Mouse (Mus musculus) activated CD4-positive, CD25-positive, alpha-beta regulatory T cell, adult 4 months (primary cell): ENCODE data around the gene Chst8. TPM values are rescaled to one million over a fixed set of nuclear protein-coding genes. Genes with fewer than 3 reads are reported as not detected.

Experiments used
- ATAC-seq: one replicate; pipeline ENCODE4 v1.8.0; 2017
- polyA plus RNA-seq, 2 experiments: library from polyadenylated mRNA; unstranded; fragments of 100-300 nt; shearing (Covaris generic); gene quantifications; one replicate each; pipeline ENCODE4 v1.2.1; 2017

The Chst8 gene
- polyA plus RNA-seq, 2 experiments from 2014 or later: not detected

- ATAC-seq: no peak
Observed at GRCm38 (mm10) chr7:34703437-34703836, 109.1 kb downstream of the Chst8 start.

DNA sequence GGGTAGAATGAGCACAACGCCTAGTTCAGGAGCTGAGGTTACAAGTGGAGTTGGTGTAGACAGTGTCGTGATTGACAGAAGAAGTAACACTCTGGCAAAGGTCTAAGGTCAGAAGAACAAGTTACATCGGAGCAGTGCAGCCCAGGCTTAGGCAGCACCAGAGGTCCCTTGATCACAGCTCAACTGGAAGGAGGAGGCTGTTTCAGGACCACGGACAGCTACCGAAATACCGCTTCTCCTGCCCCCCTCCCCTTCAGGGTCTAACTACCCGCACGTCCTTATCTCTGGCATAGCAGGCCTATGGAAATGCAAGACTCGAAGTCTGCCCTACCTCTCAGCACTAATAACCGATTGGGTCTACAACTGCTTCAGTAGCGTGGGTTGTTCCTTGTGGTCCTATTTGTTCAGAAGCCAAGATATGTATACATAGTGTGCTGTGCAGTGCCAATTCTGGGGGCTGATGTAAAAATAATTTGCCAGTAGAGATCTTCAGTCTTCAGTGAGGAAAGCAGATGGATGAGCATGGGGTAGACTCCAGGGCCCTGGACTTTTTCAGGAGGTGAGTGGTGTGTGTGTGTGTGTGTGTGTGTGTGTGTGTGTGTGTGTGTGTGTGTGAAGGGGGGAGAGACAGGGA lies 109.7 kb downstream of the Chst8 start:
- no peak for ATAC-seq

DNA sequence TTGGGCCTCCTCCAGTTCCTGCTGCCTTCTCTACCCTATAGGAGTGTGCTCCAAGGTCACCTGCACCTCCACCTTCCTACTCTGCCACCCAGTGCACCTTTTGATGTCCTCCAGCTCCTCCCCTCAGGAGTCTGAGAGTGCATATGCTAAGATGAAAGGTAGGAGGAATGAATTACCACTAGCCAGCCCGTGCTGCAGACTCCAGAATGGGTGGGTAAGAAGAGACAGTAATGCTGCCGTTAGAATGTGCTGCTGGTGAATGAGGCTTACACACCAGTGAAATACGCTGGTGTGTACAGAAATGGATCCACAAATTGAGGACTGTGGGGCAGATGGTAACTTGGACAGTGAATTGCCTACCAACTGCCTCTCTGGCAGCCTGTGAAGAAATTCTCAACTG lies 112.6 kb downstream of the Chst8 start:
- ATAC-seq: no peak

- ATAC-seq: no peak
Observed at GRCm38 (mm10) chr7:34698221-34698620, 114.3 kb downstream of the Chst8 start.

GRCm38 (mm10) chr7:34696086-34696485 lies 116.4 kb downstream of the Chst8 start:
- ATAC-seq: no peak

GRCm38 (mm10) chr7:34694898-34695297 lies 117.6 kb downstream of the Chst8 start:
- ATAC-seq: no peak

DNA sequence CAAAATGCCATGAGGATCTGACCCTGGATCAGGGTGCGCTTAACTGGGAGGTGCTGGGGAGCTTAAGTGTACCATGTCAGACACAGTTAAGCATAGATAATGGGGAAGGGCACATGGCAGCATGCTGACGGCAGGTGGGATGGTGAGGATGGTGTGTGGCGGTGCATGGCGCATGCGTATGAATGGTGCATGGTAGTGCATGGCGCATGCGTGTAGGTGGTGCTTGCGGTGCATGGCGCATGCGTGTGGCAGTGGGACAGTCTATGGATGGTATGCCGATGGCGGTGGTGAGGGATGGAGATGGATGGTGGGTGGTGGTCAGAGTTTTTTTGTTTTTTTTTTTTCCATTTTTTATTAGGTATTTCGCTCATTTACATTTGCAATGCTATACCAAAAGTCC lies 118.6 kb downstream of the Chst8 start:
- no peak for ATAC-seq

DNA sequence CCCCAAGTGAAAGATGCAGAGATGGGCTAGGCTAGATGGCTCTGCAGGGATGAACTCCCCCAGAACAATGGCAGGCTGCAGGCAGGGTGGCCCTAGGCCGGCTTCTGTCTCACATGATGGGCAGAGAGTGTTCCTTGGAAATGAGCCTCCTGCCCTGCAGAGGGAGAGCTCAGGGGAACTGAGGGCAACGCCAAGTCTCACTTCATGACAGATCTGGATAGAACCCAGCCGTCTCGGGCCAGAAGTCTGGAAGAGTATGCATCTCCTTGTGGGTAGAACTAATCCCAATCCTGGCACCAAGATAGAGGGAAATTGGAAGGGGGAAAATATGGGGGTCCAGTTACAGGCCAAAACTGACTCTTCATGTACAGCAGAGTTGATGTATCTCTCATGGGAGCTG lies 119.4 kb downstream of the Chst8 start:
- ATAC-seq: no peak

- no peak for ATAC-seq
Observed at GRCm38 (mm10) chr7:34690111-34690510, 122.4 kb downstream of the Chst8 start.

- ATAC-seq: no peak
Observed at GRCm38 (mm10) chr7:34689028-34689427, 123.5 kb downstream of the Chst8 start.

GRCm38 (mm10) chr7:34685801-34686200 lies 126.7 kb downstream of the Chst8 start:
- ATAC-seq: no peak

- no peak for ATAC-seq
Observed at GRCm38 (mm10) chr7:34685176-34685575, 127.3 kb downstream of the Chst8 start.

DNA sequence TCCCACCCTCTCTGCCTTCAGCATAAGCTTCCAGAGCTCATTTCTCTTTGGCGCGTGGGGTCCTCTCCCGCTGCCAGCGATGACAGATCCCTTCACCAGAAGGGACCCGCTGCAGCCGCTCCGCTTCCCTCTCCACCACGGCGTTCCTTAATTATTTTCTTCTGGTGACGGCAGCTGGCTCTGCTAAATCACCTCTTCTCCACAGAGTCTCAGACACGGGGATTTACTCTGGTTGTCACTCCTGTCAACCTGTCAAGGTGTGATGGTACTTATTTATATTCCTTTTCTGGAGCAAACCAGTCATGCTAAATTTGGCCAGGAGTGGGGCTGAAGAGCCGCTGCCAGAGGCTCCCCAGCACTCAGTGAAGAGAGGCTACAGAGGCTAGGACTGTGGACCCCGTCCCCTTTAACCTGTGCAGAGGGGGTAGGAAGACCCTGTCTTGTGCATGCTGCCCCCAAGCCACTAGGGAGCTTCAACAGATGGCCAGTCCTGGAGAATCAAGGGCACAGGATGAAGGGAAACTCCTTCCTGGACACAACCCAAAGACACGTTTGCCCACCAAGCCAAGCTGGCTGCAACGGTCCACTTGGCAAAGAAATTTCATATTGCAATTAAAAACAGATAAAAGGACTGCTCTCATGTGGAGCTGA lies 131.6 kb downstream of the Chst8 start:
- ATAC-seq: no peak

DNA sequence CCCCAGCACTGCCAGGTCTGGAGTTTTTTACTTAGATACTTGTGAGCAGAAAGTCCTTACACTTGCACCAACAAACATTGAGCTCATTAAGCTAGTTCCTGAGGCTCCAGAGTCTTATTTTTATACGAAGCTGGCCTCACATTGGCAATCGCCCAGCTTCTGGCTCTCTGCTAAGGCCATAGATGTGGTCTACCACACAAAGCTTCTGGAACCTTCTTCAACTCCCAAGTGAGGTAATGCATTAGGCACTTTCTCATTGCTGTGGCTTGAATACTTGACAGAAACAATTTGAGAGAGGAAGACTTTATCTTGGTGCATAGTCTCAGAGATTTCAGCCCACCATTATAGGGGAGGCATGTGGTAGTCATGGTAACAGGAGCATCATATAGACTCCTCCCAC lies 132.6 kb downstream of the Chst8 start:
- no peak for ATAC-seq

- ATAC-seq: no peak
Observed at GRCm38 (mm10) chr7:34675831-34676514, 136.5 kb downstream of the Chst8 start.

DNA sequence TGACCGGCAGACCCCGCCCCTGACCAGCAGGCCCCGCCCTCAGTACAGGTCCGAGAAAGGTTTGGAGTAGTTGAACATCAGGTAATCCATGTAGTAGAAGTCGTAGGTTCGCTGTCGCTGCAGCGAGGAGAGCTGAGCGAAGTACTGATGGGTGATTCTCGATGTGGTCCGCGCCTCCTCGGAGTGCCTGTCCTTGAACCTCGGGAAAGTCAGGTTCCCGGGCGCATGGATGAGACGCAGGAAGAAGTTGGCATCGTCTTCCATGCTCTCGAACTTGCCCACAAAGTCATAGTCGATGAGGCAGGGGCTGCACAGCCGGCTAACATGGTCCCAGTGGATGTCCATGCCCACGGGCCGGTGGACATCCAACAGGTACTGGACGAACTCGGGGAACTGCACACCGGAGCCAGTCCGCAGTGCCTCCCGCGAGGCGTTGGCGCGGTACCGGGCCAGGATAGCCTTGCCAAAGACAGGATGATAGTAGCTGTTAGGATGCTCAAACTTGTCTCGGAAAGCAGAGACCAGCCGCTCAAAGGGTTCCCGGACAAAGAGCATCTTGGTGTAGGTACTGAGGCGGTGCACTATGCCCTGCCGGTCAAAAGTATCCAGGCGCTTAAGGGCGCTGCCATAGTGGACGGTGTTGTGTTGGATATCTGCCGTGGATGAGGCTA lies 137.3 kb downstream of the Chst8 start:
- ATAC-seq: no peak

DNA sequence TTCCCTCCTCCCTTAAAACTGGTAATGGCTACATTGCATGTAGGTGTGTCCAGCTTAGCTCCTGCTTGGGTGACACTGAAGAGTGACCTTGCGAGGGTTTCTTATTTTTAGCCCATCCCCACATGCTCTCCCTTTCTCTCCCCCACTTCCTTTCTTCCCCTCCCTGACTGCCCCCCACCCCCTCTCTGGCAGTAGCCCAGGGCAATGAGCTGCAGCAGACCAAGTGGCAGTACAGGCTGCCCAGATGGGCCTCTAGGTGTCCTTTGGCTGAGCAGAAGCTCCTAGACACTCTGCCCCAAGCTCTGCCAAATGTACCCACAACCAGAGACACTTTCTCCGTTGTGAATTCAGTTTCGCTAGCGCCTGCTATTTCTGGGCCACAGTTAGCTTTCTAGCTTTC lies 139.6 kb downstream of the Chst8 start:
- no peak for ATAC-seq

DNA sequence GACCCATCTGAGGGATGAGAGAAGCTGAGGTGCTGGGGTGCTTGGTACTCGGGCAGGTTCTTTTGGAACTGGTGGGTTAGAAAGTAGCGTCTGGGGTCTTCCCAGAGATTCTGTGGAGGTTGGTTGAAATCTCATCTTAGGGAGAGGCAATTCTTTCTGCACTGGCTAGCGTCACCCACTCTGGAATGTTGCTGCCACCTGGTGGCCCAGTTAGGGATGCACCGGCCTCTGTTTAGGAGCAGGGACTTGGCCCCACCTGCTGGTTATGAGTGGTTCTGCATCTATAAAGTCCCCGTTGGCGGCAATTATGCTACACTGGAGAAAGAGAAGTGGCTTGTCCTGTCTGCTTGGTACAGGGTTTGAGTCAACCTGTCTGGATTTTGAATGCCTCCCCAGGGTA lies 140.6 kb downstream of the Chst8 start:
- peak; percentile 96 for ATAC-seq

GRCm38 (mm10) chr7:34670778-34671177 lies 141.7 kb downstream of the Chst8 start:
- ATAC-seq: no peak

DNA sequence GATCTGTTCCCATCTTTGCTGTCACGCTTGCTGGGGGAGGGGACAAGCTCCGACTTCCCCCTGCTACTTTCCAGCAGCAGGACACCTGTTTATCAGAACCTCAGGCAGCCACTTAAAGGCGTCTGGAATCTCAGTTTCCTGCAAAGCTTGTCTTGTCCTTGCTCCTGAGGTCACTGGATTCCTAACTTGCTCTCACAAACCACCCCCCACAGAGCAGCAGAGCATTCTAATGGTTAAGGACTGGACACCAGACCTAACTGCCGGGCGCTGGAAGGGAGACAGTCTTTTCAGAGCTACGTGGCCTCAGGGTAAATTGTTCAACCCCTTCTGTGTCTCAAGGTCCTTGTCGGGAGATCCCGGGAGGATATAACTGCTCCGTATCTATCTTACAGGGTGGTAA lies 143.2 kb downstream of the Chst8 start:
- no peak for ATAC-seq

DNA sequence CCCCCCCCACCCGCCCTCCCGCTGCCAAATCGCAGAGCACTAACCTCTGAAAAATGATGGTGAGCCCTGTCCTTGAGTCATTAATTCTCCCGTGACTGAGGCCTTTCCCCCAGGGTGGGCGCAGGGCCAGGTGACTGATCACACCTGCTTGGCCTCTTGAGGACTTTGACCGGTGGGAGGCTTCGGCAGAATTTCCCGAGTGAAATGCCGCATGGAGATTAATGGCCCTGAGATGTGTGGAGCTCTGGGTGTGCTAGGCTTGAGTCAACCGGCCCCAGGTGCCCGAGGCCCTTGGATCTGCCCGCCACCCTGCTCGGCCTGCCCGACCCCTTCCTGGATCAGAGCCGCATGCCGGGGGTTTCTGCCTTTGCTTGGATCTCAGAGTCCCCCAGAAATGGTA lies 144.6 kb downstream of the Chst8 start:
- no peak for ATAC-seq

DNA sequence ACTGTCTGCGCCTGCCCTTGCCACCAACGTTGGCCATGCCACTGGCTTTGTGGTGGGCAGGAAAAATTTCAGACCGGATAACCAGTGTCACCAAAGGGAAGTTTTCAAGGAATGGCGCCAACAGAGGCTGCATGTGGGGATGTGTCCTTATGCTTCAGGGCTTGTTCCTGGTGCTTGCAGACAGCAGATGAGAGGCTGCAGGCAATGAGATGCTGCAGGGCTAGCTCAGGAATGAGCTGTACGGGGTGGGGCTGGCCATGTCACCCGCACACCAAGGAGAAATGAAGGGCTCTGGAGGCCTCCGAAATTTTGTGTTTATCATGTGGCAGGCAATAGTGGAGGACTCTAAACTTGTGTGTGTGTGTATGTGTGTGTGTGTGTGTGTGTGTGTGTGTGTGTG lies 149.4 kb downstream of the Chst8 start:
- ATAC-seq: no peak

- no peak for ATAC-seq
Observed at GRCm38 (mm10) chr7:34662227-34662626, 150.3 kb downstream of the Chst8 start.
